Mouse (Mus musculus) heart, embryonic 14.5 days (tissue): ENCODE measurements at regions not wholly inside any gene's neighbourhood (a gene's known extent, or its start where the extent isn't known, plus 50 kb on each side); places are given as distances from the start of the nearest gene placed in this dataset.

Source experiments
- ATAC-seq: fragments of 200-750 bp; cut with Nextera tagmentation; 2 replicates; pipeline ENCODE4 v1.8.0; 2017; ENCODE audit warnings: low read depth, moderate TSS enrichment; ENCODE audit not compliant: insufficient number of reproducible peaks, insufficient read depth, low FRiP score
- H3K27ac ChIP-seq, 2 experiments: fragments of 200-500 bp in 1 of 2; fragments of 300-500 bp in 1 of 2; sonication (generic) in 1 of 2; replicated peaks in 1 of 2; 2 replicates each; pipeline ENCODE4 v1.5.1; 2012 to 2014; ENCODE audit warnings: low read depth in 2 of 2, low read length in 2 of 2, control low read depth in 1 of 2, mild to moderate bottlenecking in 1 of 2, mixed read lengths in 1 of 2; ENCODE audit not compliant: control insufficient read depth in 1 of 2, insufficient read depth in 1 of 2
- H3K27me3 ChIP-seq: fragments of 300-500 bp; sonication (generic); 2 replicates; pipeline ENCODE4 v1.6.1; 2014; ENCODE audit warnings: mild to moderate bottlenecking, low read length, control low read depth; ENCODE audit not compliant: control insufficient read depth, insufficient read depth
- H3K36me3 ChIP-seq: fragments of 300-500 bp; sonication (generic); 2 replicates; pipeline ENCODE4 v1.6.1; 2014; ENCODE audit warnings: mild to moderate bottlenecking, control low read depth, low read length, mixed read lengths; ENCODE audit not compliant: control insufficient read depth, insufficient read depth
- H3K4me1 ChIP-seq, 2 experiments: fragments of 200-500 bp in 1 of 2; fragments of 300-500 bp in 1 of 2; sonication (generic) in 1 of 2; 2 replicates each; pipeline ENCODE4 v1.6.1; 2012 to 2014; ENCODE audit warnings: low read length in 2 of 2, control low read depth in 1 of 2, mixed read lengths in 1 of 2; ENCODE audit not compliant: control insufficient read depth in 2 of 2, insufficient read depth in 2 of 2
- H3K4me2 ChIP-seq: fragments of 300-500 bp; sonication (generic); 2 replicates; pipeline ENCODE4 v1.6.1; 2014; ENCODE audit warnings: mild to moderate bottlenecking, low read length
- H3K4me3 ChIP-seq, 2 experiments: fragments of 200-500 bp in 1 of 2; fragments of 300-500 bp in 1 of 2; sonication (generic) in 1 of 2; 2 replicates each; pipeline ENCODE4 v1.5.1; 2012 to 2014; ENCODE audit warnings: low read length in 2 of 2, mild to moderate bottlenecking in 2 of 2, control low read depth in 1 of 2, low read depth in 1 of 2, moderate library complexity in 1 of 2; ENCODE audit not compliant: control insufficient read depth in 1 of 2, insufficient read depth in 1 of 2
- H3K9ac ChIP-seq: fragments of 300-500 bp; sonication (generic); 2 replicates; pipeline ENCODE4 v1.6.1; 2014; ENCODE audit warnings: mild to moderate bottlenecking, low read length
- H3K9me3 ChIP-seq: fragments of 300-500 bp; sonication (generic); 2 replicates; pipeline ENCODE4 v1.6.1; 2016; ENCODE audit warnings: low read length, control low read depth; ENCODE audit not compliant: control insufficient read depth
- WGBS: fragments of 180-500 bp; shearing (Covaris S2); extraction: QIAGEN DNeasy Blood & Tissue Kit; methylation state at CpG from one replicate; pipeline ENCODE4 v1.1.7; 2014; 5-methylcytosine and 5-hydroxymethylcytosine counted together

GRCm38 (mm10) chr8:115435720-115436355 lies 271.8 kb downstream of the Maf start:
- Histone ChIP-seq H3K27ac (no peak overlapping the region), H3K9me3 (no peaks in the 10 kb centered on the region), H3K4me2 (no peak overlapping the region), H3K27me3 (no peaks in the 10 kb centered on the region), H3K4me1 (no peaks in the 10 kb centered on the region), H3K36me3 (no peaks in the 10 kb centered on the region), H3K4me3 (no peak overlapping the region), H3K9ac (no peak overlapping the region)
- no peak for ATAC-seq
- WGBS: 87% methylated on average over 5 of the region's 5 CpGs

- no peak for ATAC-seq
- H3K9ac ChIP-seq: no peak overlapping the region
- WGBS: 69% methylated on average over 5 of the region's 5 CpGs
- no peak overlapping the region for H3K4me2 ChIP-seq
- H3K27me3 ChIP-seq: no peaks in the 10 kb centered on the region
- H3K4me1 ChIP-seq: no peaks in the 10 kb centered on the region
- no peak overlapping the region for H3K4me3 ChIP-seq
- H3K27ac ChIP-seq: no peak overlapping the region
- no peaks in the 10 kb centered on the region for H3K36me3 ChIP-seq
- no peaks in the 10 kb centered on the region for H3K9me3 ChIP-seq
These were observed 275.1 kb downstream of the Maf start for GRCm38 (mm10) chr8:115432396-115433040.

GRCm38 (mm10) chr8:115430793-115431192 lies 276.8 kb downstream of the Maf start:
- H3K9me3 ChIP-seq: no peaks in the 10 kb centered on the region
- ATAC-seq: no peak

GRCm38 (mm10) chr8:115429291-115429883 lies 278.2 kb downstream of the Maf start:
- ATAC-seq: no peak
- H3K27me3 ChIP-seq: no peaks in the 10 kb centered on the region
- 80% methylated on average over 3 of the region's 3 CpGs for WGBS
- H3K4me2 ChIP-seq: no peak overlapping the region
- H3K9ac ChIP-seq: no peak overlapping the region
- H3K4me3 ChIP-seq: no peak overlapping the region
- H3K9me3 ChIP-seq: no peaks in the 10 kb centered on the region
- no peak overlapping the region for H3K27ac ChIP-seq
- H3K4me1 ChIP-seq: no peaks in the 10 kb centered on the region
- no peaks in the 10 kb centered on the region for H3K36me3 ChIP-seq

More at GRCm38 (mm10) chr8:115430793-115431192, 276.8 kb downstream of the Maf start:
- no peaks in the 10 kb centered on the region for H3K27me3 ChIP-seq
- no peak overlapping the region for H3K27ac ChIP-seq
- WGBS: 54% methylated on average over 3 of the region's 3 CpGs
- H3K9ac ChIP-seq: no peak overlapping the region
- H3K4me3 ChIP-seq: no peak overlapping the region
- no peaks in the 10 kb centered on the region for H3K36me3 ChIP-seq
- no peaks in the 10 kb centered on the region for H3K4me1 ChIP-seq
- H3K4me2 ChIP-seq: no peak overlapping the region

- Histone ChIP-seq H3K9ac (no peak overlapping the region), H3K27me3 (no peaks in the 10 kb centered on the region), H3K4me2 (no peak overlapping the region), H3K4me3 (no peak overlapping the region), H3K36me3 (no peaks in the 10 kb centered on the region), H3K4me1 (no peaks in the 10 kb centered on the region), H3K9me3 (no peaks in the 10 kb centered on the region), H3K27ac (no peak overlapping the region)
- no peak for ATAC-seq
- WGBS: 84% methylated on average over 15 of the region's 15 CpGs
These were observed 278.9 kb downstream of the Maf start for GRCm38 (mm10) chr8:115428528-115429290.

GRCm38 (mm10) chr8:115428022-115428421 lies 279.6 kb downstream of the Maf start:
- Histone ChIP-seq H3K27me3 (no peaks in the 10 kb centered on the region), H3K4me3 (no peak overlapping the region), H3K4me1 (no peaks in the 10 kb centered on the region), H3K9ac (no peak overlapping the region), H3K4me2 (no peak overlapping the region), H3K9me3 (no peaks in the 10 kb centered on the region), H3K36me3 (no peaks in the 10 kb centered on the region), H3K27ac (no peak overlapping the region)
- no peak for ATAC-seq
- 73% methylated on average over 2 of the region's 2 CpGs for WGBS

GRCm38 (mm10) chr8:115427490-115427889 lies 280.1 kb downstream of the Maf start:
- no peak overlapping the region for H3K4me2 ChIP-seq
- no peaks in the 10 kb centered on the region for H3K4me1 ChIP-seq
- H3K27me3 ChIP-seq: no peaks in the 10 kb centered on the region
- no peaks in the 10 kb centered on the region for H3K36me3 ChIP-seq
- WGBS: 63% methylated on average over 3 of the region's 3 CpGs
- no peak overlapping the region for H3K27ac ChIP-seq
- no peak overlapping the region for H3K9ac ChIP-seq
- no peak for ATAC-seq
- no peaks in the 10 kb centered on the region for H3K9me3 ChIP-seq
- H3K4me3 ChIP-seq: no peak overlapping the region
